In the genomic region with DNA sequence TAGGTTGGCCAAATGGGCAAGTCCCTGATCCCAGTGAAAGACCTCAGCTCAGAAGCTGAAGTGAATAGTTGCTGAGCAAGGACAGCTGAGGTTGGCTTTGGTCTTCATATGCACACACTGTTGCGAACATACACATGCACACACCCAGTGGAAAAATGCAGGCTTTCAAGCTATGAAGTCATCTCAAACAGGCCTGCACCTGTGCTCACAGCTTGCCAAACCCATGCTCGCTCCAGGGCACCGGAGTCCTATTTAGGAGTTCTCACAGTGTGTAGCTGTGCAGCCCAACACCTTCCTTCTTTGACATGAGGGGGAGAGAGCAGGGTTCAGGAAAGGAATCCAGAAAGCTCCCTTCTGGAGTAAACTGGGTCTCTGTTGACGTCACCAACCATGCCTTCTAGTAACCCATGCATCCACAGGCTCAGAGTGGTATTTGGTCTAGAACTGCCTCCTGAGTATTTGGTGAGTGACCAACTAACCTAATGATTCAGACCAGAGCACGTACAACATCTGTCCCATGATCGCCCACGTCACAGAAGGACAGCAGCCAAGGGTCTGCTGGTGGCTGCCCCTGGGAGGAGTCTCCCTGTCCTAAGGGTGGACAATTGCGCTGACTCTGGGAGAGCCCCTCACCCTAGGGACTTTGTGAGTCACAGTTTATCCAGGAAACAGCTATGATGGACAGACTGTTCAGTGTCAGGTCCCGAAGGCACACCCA, we compare ENCODE assay signal across 16 mouse cellular contexts. TPM values are rescaled to one million over a fixed set of nuclear protein-coding genes. Genes with fewer than 3 reads are reported as not detected.
DNase-seq lines count a peak whose midpoint lies in the region; ATAC-seq lines count a peak whose summit lies in the region.
"Had no signal": no experiment of that assay in that cellular context is flagged by ENCODE, and none has a peak within 500 bp of the region (broad histone marks: within the 10 kb centered on the region; RNA-seq: fewer than 3 reads in every experiment).

No protein-coding gene starts in this region.

- H3K9ac ChIP-seq in lung, embryonic 15.5 days: no peak overlapping the region
- H3K9ac ChIP-seq: hindbrain, embryonic 12.5 days; intestine, embryonic 15.5 days; liver, embryonic 15.5 days had no signal

- peaks cover 6% of the 10 kb centered on the region; the same call in 1 of the 2 replicates for H3K4me1 ChIP-seq in lung, embryonic 15.5 days

- H3K36me3 ChIP-seq in lung, embryonic 15.5 days: no peaks in the 10 kb centered on the region
- no peaks in the 10 kb centered on the region for H3K36me3 ChIP-seq in splenic B cell, adult 2 months (ENCODE audit: control insufficient read depth, insufficient read depth, low read length, poor library complexity, severe bottlenecking)
- H3K36me3 ChIP-seq: hindbrain, embryonic 12.5 days; intestine, embryonic 15.5 days; liver, embryonic 15.5 days; midbrain, embryonic 10.5 days had no signal

- WGBS in lung, embryonic 15.5 days: 77% methylated on average over 9 of the region's 9 CpGs

- peak overlapping the region; percentile 30; the same call in 1 of the 2 replicates for H3K27ac ChIP-seq in lung, embryonic 15.5 days
- H3K27ac ChIP-seq: hindbrain, embryonic 12.5 days; intestine, embryonic 15.5 days; liver, embryonic 15.5 days; midbrain, embryonic 10.5 days had no signal

- H3K9me3 ChIP-seq in lung, embryonic 15.5 days: no peaks in the 10 kb centered on the region
- H3K9me3 ChIP-seq: hindbrain, embryonic 12.5 days; intestine, embryonic 15.5 days; liver, embryonic 15.5 days; midbrain, embryonic 10.5 days had no signal

- no peaks in the 10 kb centered on the region for H3K27me3 ChIP-seq in lung, embryonic 15.5 days
- H3K27me3 ChIP-seq in splenic B cell, adult 2 months (ENCODE audit: control insufficient read depth, insufficient read depth, low read length, poor library complexity, severe bottlenecking): no peaks in the 10 kb centered on the region
- H3K27me3 ChIP-seq: hindbrain, embryonic 12.5 days; intestine, embryonic 15.5 days; liver, embryonic 15.5 days had no signal

- ATAC-seq in lung, embryonic 15.5 days (ENCODE audit: borderline replicate concordance, extremely low read depth, low FRiP score, low TSS enrichment): peak; percentile 47; the same call in 1 of the 2 replicates
- ATAC-seq: CD4-positive, CD25-positive, alpha-beta regulatory T cell, adult 4 months; intestine, embryonic 15.5 days had no signal

- H3K4me3 ChIP-seq in lung, embryonic 15.5 days: no peak overlapping the region
- H3K4me3 ChIP-seq: hindbrain, embryonic 12.5 days; intestine, embryonic 15.5 days; liver, embryonic 15.5 days; midbrain, embryonic 10.5 days had no signal

- no peak overlapping the region for H3K4me2 ChIP-seq in lung, embryonic 15.5 days
- H3K4me2 ChIP-seq: hindbrain, embryonic 12.5 days; intestine, embryonic 15.5 days; liver, embryonic 15.5 days had no signal

- DNase-seq in lung, postnatal 10 days: no peak
- peak; percentile 49 for DNase-seq in NIH3T3 (ENCODE audit: low read depth)
- DNase-seq in splenic B cell, adult 2 months (ENCODE audit: low read depth, low spot score): peak; percentile 46
- peak; percentile 36 for DNase-seq in thymus, postnatal 25 days
- no peak for DNase-seq in kidney, adult 8-10 months
- no peak for DNase-seq in left cerebral cortex, adult 8-10 months (ENCODE audit: low spot score in 2 of 2)
- DNase-seq: cerebellum, adult 2 months; gastrocnemius, postnatal 36 days; kidney, postnatal 10 days; layer of hippocampus, adult 9-11 months had no signal

RNA-seq across cellular contexts. Expression of a gene that starts 11.7 kb away (rescaled TPM):
- 63.8 and 67.4 TPM in 2 replicates for polyA plus RNA-seq in lung, embryonic 15.5 days (2015; fragmentation: Nextera tagmentation; extraction: Ambion mirVana)
- 10 to 100 TPM; 44.9 to 46.9 (median 45.6) TPM for total RNA-seq in left cerebral cortex, adult 8-10 months (2022)

RNA-seq across cellular contexts. Expression of a gene that starts 12.0 kb away (rescaled TPM):
- polyA plus RNA-seq in lung, embryonic 15.5 days (2015; fragmentation: Nextera tagmentation; extraction: Ambion mirVana): 533 and 536 TPM in 2 replicates
- total RNA-seq in left cerebral cortex, adult 8-10 months (2022): 100 to 1,000 TPM; 638 to 678 (median 672) TPM

RNA-seq across cellular contexts. Expression of a gene that starts 32.8 kb away (rescaled TPM):
- 197 and 199 TPM in 2 replicates for polyA plus RNA-seq in lung, embryonic 15.5 days (2015; fragmentation: Nextera tagmentation; extraction: Ambion mirVana)
- total RNA-seq in left cerebral cortex, adult 8-10 months (2022): 10 to 100 TPM; 72.9 to 74.5 (median 74.3) TPM

RNA-seq across cellular contexts. Expression of a gene that starts 46.8 kb away (rescaled TPM):
- polyA plus RNA-seq in lung, embryonic 15.5 days (2015; fragmentation: Nextera tagmentation; extraction: Ambion mirVana): 1.2 and 1.4 TPM in 2 replicates
- total RNA-seq in left cerebral cortex, adult 8-10 months (2022): 1 to 10 TPM in 3 of 4 experiments, under 1 TPM in 1; 0.83 to 1.5 (median 1.3) TPM

RNA-seq across cellular contexts. Expression of a gene that starts 53.3 kb away (rescaled TPM):
- 316 and 363 TPM in 2 replicates for polyA plus RNA-seq in lung, embryonic 15.5 days (2015; fragmentation: Nextera tagmentation; extraction: Ambion mirVana)
- total RNA-seq in left cerebral cortex, adult 8-10 months (2022): 100 to 1,000 TPM; 115 to 152 (median 134) TPM

Comparison
In these comparisons a context has a peak if more than half of its experiments do, and no peak if none do; other contexts are left out.
1. DNase-seq: peak in NIH3T3 (single experiment), splenic B cell, adult 2 months (single experiment) and thymus, postnatal 25 days (single experiment); none in lung, postnatal 10 days (single experiment), kidney, adult 8-10 months (0 of 2) and left cerebral cortex, adult 8-10 months (0 of 2).